In genomic region chr13:91334283-91334682, GRCm38 (mm10) we compare ENCODE assay signal across 33 mouse cellular contexts.
"Had no signal": no experiment of that assay in that cellular context is flagged by ENCODE, and none has a peak within 500 bp of the region (broad histone marks: within the 10 kb centered on the region; RNA-seq: fewer than 3 reads in every experiment).

No protein-coding gene starts in this region.

- DNase-seq: heart, postnatal 10 days; heart, postnatal 14 days; heart, postnatal 36 days; heart, postnatal 4 days; kidney, adult 11 months; kidney, adult 18-20 months; kidney, adult 2 months; kidney, adult 8-10 months; kidney, adult 9 months; kidney, postnatal 10 days; kidney, postnatal 14 days; kidney, postnatal 25 days; kidney, postnatal 36 days; kidney, postnatal 4 days; layer of hippocampus, adult 9-11 months; layer of hippocampus, postnatal 36 days had no signal

- H3K4me2 ChIP-seq: heart, embryonic 13.5 days; heart, embryonic 15.5 days; hindbrain, embryonic 12.5 days; hindbrain, embryonic 13.5 days; hindbrain, embryonic 14.5 days; hindbrain, embryonic 15.5 days; intestine, embryonic 15.5 days; kidney, embryonic 15.5 days had no signal

- H3K27me3 ChIP-seq: heart, embryonic 13.5 days; heart, embryonic 15.5 days; hindbrain, embryonic 12.5 days; hindbrain, embryonic 13.5 days; hindbrain, embryonic 15.5 days; intestine, embryonic 15.5 days; kidney, embryonic 15.5 days had no signal

- H3K9ac ChIP-seq: heart, embryonic 13.5 days; heart, embryonic 15.5 days; hindbrain, embryonic 12.5 days; hindbrain, embryonic 13.5 days; hindbrain, embryonic 14.5 days; hindbrain, embryonic 15.5 days; intestine, embryonic 15.5 days; kidney, embryonic 15.5 days had no signal

- H3K4me3 ChIP-seq: heart, embryonic 13.5 days; heart, embryonic 15.5 days; hindbrain, embryonic 10.5 days; hindbrain, embryonic 12.5 days; hindbrain, embryonic 13.5 days; hindbrain, embryonic 15.5 days; intestine, embryonic 15.5 days; kidney, embryonic 15.5 days; layer of hippocampus, adult 2 months; left cerebral cortex, adult 2 months had no signal

- H3K36me3 ChIP-seq: heart, embryonic 13.5 days; heart, embryonic 15.5 days; hindbrain, embryonic 10.5 days; hindbrain, embryonic 12.5 days; hindbrain, embryonic 13.5 days; hindbrain, embryonic 15.5 days; intestine, embryonic 15.5 days; kidney, embryonic 15.5 days had no signal

- H3K9me3 ChIP-seq: heart, embryonic 13.5 days; heart, embryonic 15.5 days; hindbrain, embryonic 10.5 days; hindbrain, embryonic 12.5 days; hindbrain, embryonic 15.5 days; intestine, embryonic 15.5 days; kidney, embryonic 15.5 days had no signal

- ATAC-seq: hindbrain, embryonic 16.5 days; hindbrain, postnatal 0 days; inflammation-experienced regulatory T-cells, adult 6 months; intestine, embryonic 15.5 days; intestine, embryonic 16.5 days; intestine, postnatal 0 days had no signal

- H3K27ac ChIP-seq: heart, embryonic 13.5 days; heart, embryonic 15.5 days; hindbrain, embryonic 10.5 days; hindbrain, embryonic 12.5 days; hindbrain, embryonic 13.5 days; hindbrain, embryonic 14.5 days; hindbrain, embryonic 15.5 days; hindbrain, postnatal 0 days; intestine, embryonic 15.5 days; kidney, embryonic 15.5 days; kidney, postnatal 0 days; layer of hippocampus, adult 2 months; left cerebral cortex, adult 2 months had no signal

- H3K4me1 ChIP-seq: heart, embryonic 13.5 days; heart, embryonic 15.5 days; hindbrain, embryonic 10.5 days; hindbrain, embryonic 12.5 days; hindbrain, embryonic 13.5 days; hindbrain, embryonic 15.5 days; intestine, embryonic 15.5 days; kidney, embryonic 15.5 days had no signal
